Mouse (Mus musculus): ENCODE results near the gene Gart.

- TF ChIP-seq POLR2A (IDR thresholded peaks at IDR 0.05; ENCODE audit: low read depth, low read length) (0 out of 2 replicates have a peak, but pooled peaks have one; percentile 23), CTCF (conservative IDR thresholded peaks at IDR 0.05 in 1 of 2, IDR thresholded peaks at IDR 0.05 in 1 of 2; ENCODE audit: low read depth in 2 of 2, low read length in 2 of 2) (no peak), GABPA (IDR thresholded peaks at IDR 0.05; ENCODE audit: insufficient replicate concordance, low read depth, low read length) (no peak)
Measured at GRCm38 (mm10) chr16:91632940-91633339, 13.8 kb downstream of the Gart start.
